Mouse (Mus musculus): ENCODE data around the gene Tef. TPM values are rescaled to one million over a fixed set of nuclear protein-coding genes. Genes with fewer than 3 reads are reported as not detected.

Gene Tef
- polyA plus RNA-seq, 1 experiment from 2014 or later, result 19.2 TPM

DNA sequence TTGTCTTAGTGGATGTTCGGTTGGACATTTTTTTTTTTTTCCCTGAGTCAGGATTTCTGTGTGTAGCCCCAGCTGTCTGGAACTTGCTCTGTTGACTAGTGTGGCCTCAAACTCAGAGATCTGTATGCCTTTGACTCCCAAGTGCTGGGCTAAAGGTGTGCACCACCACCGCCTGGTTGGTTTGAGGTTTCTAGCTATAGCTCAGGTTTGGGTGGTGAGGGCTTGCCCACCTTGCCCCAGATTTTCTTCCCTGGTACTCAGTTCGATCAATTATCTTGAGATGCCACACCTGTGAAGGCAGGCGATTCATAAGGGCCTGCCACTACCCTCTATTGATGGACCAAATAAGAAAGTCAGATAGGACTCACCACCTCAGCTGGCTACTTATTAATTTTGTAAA, 44.9 kb downstream of the Tef start:
- Histone ChIP-seq H3K4me1 (ENCODE audit: control insufficient read depth, insufficient read depth, low read length) (peaks cover 8% of the 10 kb centered on the region; the same call in 1 of the 2 replicates), H3K9ac (ENCODE audit: low read depth, low read length) (no peak overlapping the region), H3K9me3 (ENCODE audit: control insufficient read depth, low read length) (no peaks in the 10 kb centered on the region), H3K4me3 (ENCODE audit: low read length) (no peak overlapping the region), H3K27ac (ENCODE audit: low read depth, low read length) (no peak overlapping the region), H3K4me2 (replicated peaks; ENCODE audit: low read depth, low read length) (no peak overlapping the region), H3K27me3 (ENCODE audit: control insufficient read depth, insufficient read depth, low read length) (no peaks in the 10 kb centered on the region), H3K36me3 (ENCODE audit: control insufficient read depth, insufficient read depth, low read length) (peaks cover 48% of the 10 kb centered on the region)
- 87% methylated on average over 4 of the region's 4 CpGs for WGBS
- no peak for ATAC-seq (ENCODE audit: low FRiP score, low TSS enrichment)

DNA sequence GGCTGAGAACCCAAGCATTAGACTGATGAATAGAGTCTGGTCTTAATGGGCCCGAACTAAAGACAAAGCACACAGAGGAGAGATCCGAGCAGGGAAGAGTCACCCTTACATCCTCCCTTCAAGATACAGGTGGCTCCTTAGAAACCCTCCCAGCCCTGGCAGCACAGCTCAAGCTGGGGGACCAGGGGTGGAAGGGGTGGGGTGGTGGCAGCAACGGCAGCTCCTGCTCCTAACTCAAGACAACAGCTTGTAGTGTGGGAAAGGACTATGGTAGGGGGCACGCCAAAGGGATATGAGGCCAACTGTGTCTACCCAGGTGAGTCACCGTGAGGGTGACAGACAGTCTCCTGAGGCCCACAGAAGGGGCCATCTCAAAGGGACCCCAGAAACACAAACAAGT, 45.6 kb downstream of the Tef start:
- Histone ChIP-seq H3K27me3 (ENCODE audit: control insufficient read depth, insufficient read depth, low read length) (no peaks in the 10 kb centered on the region), H3K9ac (ENCODE audit: low read depth, low read length) (no peak overlapping the region), H3K27ac (ENCODE audit: low read depth, low read length) (no peak overlapping the region), H3K36me3 (ENCODE audit: control insufficient read depth, insufficient read depth, low read length) (peaks cover 55% of the 10 kb centered on the region), H3K4me2 (replicated peaks; ENCODE audit: low read depth, low read length) (no peak overlapping the region), H3K9me3 (ENCODE audit: control insufficient read depth, low read length) (no peaks in the 10 kb centered on the region), H3K4me3 (ENCODE audit: low read length) (no peak overlapping the region), H3K4me1 (ENCODE audit: control insufficient read depth, insufficient read depth, low read length) (peaks cover 8% of the 10 kb centered on the region; the same call in 1 of the 2 replicates)
- no peak for ATAC-seq (ENCODE audit: low FRiP score, low TSS enrichment)
- WGBS, result 87% methylated on average over 5 of the region's 5 CpGs

DNA sequence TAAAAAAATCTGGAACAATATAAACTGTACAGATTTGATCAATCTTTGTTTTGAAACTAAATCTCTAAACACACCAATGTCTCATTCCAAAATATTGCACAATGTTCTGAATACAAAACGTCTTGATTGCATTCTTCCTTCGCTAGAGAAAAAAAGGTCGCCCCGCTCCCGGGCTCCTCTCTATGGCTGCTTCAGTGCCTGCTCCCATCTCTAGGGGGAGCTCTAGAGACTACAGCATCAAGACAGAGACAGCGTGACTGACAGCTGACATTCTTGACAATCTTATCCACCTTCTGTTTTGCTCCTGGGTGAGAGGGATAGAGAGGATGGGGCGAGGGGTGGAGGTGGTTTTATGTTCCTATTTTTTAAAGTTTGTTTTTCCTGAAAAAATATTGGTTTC, 46.1 kb downstream of the Tef start:
- Histone ChIP-seq H3K4me2 (replicated peaks; ENCODE audit: low read depth, low read length) (no peak overlapping the region), H3K4me3 (ENCODE audit: low read length) (no peak overlapping the region), H3K9ac (ENCODE audit: low read depth, low read length) (no peak overlapping the region), H3K36me3 (ENCODE audit: control insufficient read depth, insufficient read depth, low read length) (peaks cover 55% of the 10 kb centered on the region), H3K4me1 (ENCODE audit: control insufficient read depth, insufficient read depth, low read length) (peaks cover 8% of the 10 kb centered on the region; the same call in 1 of the 2 replicates), H3K9me3 (ENCODE audit: control insufficient read depth, low read length) (no peaks in the 10 kb centered on the region), H3K27ac (ENCODE audit: low read depth, low read length) (no peak overlapping the region), H3K27me3 (ENCODE audit: control insufficient read depth, insufficient read depth, low read length) (no peaks in the 10 kb centered on the region)
- no peak for ATAC-seq (ENCODE audit: low FRiP score, low TSS enrichment)
- 54% methylated on average over 7 of the region's 7 CpGs for WGBS

DNA sequence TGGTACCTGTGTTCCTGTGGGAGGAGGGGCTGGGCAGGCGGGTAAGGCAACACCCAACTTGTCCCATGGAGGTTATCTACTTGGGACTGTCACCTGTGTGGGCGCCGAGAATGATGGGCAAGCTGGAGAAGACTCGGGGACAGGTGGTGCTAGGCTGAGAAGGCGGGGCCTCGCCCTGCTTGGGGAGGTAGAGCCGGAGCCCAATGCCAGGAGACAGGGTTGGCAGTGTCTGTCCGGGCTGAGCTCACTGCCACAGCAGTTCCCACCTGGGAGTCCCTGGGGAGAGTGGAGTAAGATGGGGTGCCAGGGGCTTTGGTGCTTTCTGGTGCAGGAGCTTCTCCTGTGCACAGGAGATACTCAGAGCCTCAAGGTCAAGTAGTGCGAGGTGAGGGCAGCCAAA, 46.9 kb downstream of the Tef start:
- ATAC-seq (ENCODE audit: low FRiP score, low TSS enrichment), result no peak
- no peaks in the 10 kb centered on the region for H3K9me3 ChIP-seq (ENCODE audit: control insufficient read depth, low read length)
- no peak overlapping the region for H3K27ac ChIP-seq (ENCODE audit: low read depth, low read length)
- H3K4me1 ChIP-seq (ENCODE audit: control insufficient read depth, insufficient read depth, low read length), result peaks cover 8% of the 10 kb centered on the region; the same call in 1 of the 2 replicates
- 85% methylated on average over 9 of the region's 9 CpGs for whole genome bisulfite sequencing
- no peak overlapping the region for H3K4me3 ChIP-seq (ENCODE audit: low read length)
- H3K36me3 ChIP-seq (ENCODE audit: control insufficient read depth, insufficient read depth, low read length), result peaks cover 55% of the 10 kb centered on the region
- H3K9ac ChIP-seq (ENCODE audit: low read depth, low read length), result no peak overlapping the region
- no peak overlapping the region for H3K4me2 ChIP-seq (replicated peaks; ENCODE audit: low read depth, low read length)
- H3K27me3 ChIP-seq (ENCODE audit: control insufficient read depth, insufficient read depth, low read length), result no peaks in the 10 kb centered on the region

DNA sequence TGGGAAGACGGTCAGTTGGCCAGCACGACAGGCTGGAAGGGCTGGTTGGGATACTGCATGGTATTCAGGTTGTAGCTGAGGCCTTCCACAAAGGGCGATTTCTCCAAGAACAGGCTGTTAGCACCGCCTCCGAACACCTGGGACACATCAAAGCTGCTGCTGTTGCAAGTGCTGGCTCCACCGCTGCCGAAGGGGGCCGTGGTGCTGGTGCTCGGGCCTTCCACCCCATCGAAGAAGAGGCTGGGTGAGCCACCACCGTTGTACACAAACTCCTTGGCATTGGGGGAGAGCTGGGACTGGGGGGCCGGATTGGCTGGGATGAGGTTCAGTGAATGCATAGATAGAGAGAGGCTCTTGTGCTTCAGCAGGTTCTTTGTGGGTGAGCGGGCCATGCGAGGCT, 48.5 kb downstream of the Tef start:
- WGBS, result 80% methylated on average over 14 of the region's 14 CpGs

DNA sequence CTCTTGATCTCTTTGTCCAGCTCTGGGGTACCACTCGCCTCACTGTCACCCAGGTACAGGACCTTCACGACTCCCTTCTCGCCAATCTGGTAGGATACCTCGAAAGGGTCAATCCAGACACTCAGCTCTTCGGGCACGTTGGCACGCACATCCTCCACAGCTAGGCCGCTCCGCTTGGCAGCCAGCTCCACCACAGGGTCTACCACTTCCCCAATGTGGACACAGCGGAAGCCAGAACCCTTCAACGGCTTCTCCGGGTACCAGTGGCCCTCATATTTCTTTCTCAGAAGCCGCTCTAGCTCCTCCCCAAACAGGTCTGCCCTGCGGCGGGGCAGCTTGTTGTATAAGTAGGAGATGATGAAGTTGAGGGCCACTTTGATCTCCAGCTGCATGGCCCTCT, 49.2 kb downstream of the Tef start:
- peaks cover 55% of the 10 kb centered on the region for H3K36me3 ChIP-seq (ENCODE audit: control insufficient read depth, insufficient read depth, low read length)
- no peak overlapping the region for H3K4me3 ChIP-seq (ENCODE audit: low read length)
- H3K9me3 ChIP-seq (ENCODE audit: control insufficient read depth, low read length), result no peaks in the 10 kb centered on the region
- H3K4me1 ChIP-seq (ENCODE audit: control insufficient read depth, insufficient read depth, low read length), result 0 out of 2 replicates have a peak, but pooled peaks cover 6% of the 10 kb centered on the region
- no peak overlapping the region for H3K27ac ChIP-seq (ENCODE audit: low read depth, low read length)
- H3K27me3 ChIP-seq (ENCODE audit: control insufficient read depth, insufficient read depth, low read length), result no peaks in the 10 kb centered on the region
- H3K4me2 ChIP-seq (replicated peaks; ENCODE audit: low read depth, low read length), result no peak overlapping the region
- ATAC-seq (ENCODE audit: low FRiP score, low TSS enrichment), result no peak
- WGBS, result 97% methylated on average over 15 of the region's 15 CpGs
- H3K9ac ChIP-seq (ENCODE audit: low read depth, low read length), result no peak overlapping the region

More for the DNA sequence above, 48.5 kb downstream of the Tef start:
- peaks cover 11% of the 10 kb centered on the region; the same call in 1 of the 2 replicates for H3K4me1 ChIP-seq (ENCODE audit: control insufficient read depth, insufficient read depth, low read length)
- H3K27ac ChIP-seq (ENCODE audit: low read depth, low read length), result no peak overlapping the region
- no peak for ATAC-seq (ENCODE audit: low FRiP score, low TSS enrichment)
- H3K9ac ChIP-seq (ENCODE audit: low read depth, low read length), result no peak overlapping the region
- H3K9me3 ChIP-seq (ENCODE audit: control insufficient read depth, low read length), result no peaks in the 10 kb centered on the region
- H3K4me2 ChIP-seq (replicated peaks; ENCODE audit: low read depth, low read length), result no peak overlapping the region
- no peak overlapping the region for H3K4me3 ChIP-seq (ENCODE audit: low read length)
- no peaks in the 10 kb centered on the region for H3K27me3 ChIP-seq (ENCODE audit: control insufficient read depth, insufficient read depth, low read length)
- H3K36me3 ChIP-seq (ENCODE audit: control insufficient read depth, insufficient read depth, low read length), result peaks cover 55% of the 10 kb centered on the region

DNA sequence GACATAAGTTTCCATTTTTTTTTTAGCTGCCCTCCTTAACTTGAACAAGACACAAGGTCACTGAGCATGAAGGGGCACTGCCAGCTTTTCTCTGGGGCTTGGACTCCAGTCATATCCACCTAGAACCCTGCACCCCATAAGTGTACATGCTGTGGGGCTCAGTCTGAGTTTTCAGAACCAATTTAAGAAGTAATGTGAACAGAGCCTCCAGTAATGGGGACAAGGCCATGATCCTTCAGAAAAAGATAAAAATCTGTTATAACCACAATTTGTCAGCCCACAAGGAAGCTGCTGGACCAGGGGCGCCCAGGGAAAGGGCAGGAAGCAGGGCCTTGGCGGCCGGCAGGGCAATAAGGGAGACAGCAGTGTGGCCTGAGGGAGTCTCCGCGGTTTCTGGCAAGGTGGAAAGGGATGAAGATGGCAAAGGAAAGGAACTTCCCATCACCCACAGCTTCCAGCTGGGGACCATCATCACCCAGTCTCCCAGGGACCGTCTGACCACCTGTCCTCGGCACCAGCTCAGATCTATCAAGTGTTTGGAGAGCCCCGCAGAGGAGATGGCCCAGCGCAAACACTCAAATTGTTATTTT, 50.3 kb downstream of the Tef start:
- Histone ChIP-seq H3K9ac (ENCODE audit: low read depth, low read length) (no peak overlapping the region), H3K36me3 (ENCODE audit: control insufficient read depth, insufficient read depth, low read length) (peaks cover 48% of the 10 kb centered on the region), H3K4me1 (ENCODE audit: control insufficient read depth, insufficient read depth, low read length) (0 out of 2 replicates have a peak, but pooled peaks cover 6% of the 10 kb centered on the region), H3K27me3 (ENCODE audit: control insufficient read depth, insufficient read depth, low read length) (no peaks in the 10 kb centered on the region), H3K27ac (ENCODE audit: low read depth, low read length) (no peak overlapping the region), H3K9me3 (ENCODE audit: control insufficient read depth, low read length) (no peaks in the 10 kb centered on the region), H3K4me3 (ENCODE audit: low read length) (no peak overlapping the region), H3K4me2 (replicated peaks; ENCODE audit: low read depth, low read length) (no peak overlapping the region)
- 89% methylated on average over 9 of the region's 9 CpGs for WGBS
- ATAC-seq (ENCODE audit: low FRiP score, low TSS enrichment), result no peak

DNA sequence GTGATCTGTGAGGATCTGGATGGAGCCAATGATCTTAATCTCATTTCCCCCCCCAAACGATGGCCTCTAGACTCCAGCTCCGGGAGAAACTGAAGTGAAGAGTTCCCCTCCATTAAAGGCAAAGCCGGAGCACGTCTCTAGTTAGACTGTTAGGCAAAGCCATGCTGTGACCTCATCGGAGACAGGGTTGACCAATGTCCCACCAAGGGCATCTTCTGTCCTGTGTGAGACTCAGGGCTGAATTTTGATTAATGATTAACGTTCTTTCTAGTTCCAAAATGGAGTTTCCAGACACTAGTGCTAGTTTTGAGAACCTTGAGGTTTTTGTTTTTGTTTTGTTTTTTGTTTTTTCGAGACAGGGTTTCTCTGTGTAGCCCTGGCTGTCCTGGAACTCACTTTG, 50.9 kb downstream of the Tef start:
- Histone ChIP-seq H3K27me3 (ENCODE audit: control insufficient read depth, insufficient read depth, low read length) (no peaks in the 10 kb centered on the region), H3K4me2 (replicated peaks; ENCODE audit: low read depth, low read length) (no peak overlapping the region), H3K9ac (ENCODE audit: low read depth, low read length) (no peak overlapping the region), H3K27ac (ENCODE audit: low read depth, low read length) (no peak overlapping the region), H3K36me3 (ENCODE audit: control insufficient read depth, insufficient read depth, low read length) (peaks cover 42% of the 10 kb centered on the region), H3K4me3 (ENCODE audit: low read length) (no peak overlapping the region), H3K9me3 (ENCODE audit: control insufficient read depth, low read length) (no peaks in the 10 kb centered on the region), H3K4me1 (ENCODE audit: control insufficient read depth, insufficient read depth, low read length) (0 out of 2 replicates have a peak, but pooled peaks cover 6% of the 10 kb centered on the region)
- ATAC-seq (ENCODE audit: low FRiP score, low TSS enrichment), result no peak
- 81% methylated on average over 7 of the region's 7 CpGs for WGBS

DNA sequence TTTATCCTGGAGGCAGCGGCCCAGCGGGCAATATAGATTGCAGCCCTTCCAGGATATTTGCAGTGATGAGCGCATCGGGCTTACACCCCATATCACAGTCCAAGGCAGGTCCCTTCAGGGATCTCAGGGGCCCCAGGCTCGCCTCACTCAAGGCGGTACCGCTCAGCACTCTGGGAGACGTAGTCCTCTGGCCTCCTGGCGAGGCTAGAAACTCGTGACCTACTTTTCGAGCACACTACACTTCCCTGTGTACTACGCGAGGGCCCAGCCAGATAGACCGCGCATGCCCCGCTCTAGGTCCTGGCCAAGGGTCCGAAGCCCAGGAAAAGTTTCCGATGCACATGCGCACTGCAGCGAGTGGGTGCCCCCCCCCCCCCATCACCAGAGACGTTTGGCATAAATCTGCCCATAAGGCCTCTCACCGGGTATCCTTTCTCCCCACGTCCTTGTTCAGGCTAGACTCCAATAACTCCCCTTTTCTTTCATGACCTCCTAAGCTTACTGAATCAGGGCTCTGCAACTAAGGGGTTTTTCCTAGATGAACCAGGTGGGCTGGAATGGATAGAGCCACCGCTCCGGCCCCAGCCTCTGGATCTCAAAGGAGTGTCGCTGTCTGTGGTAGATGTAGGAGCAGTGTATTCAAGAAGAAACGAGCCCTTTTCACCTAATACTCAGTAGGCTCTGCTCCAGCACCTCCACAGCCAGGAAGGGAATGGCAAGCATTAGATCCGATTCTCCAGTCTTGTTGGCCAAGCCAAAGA, 54.0 kb downstream of the Tef start:
- peak overlapping the region; percentile 91 for H3K4me2 ChIP-seq (replicated peaks; ENCODE audit: low read depth, low read length)
- ATAC-seq (ENCODE audit: low FRiP score, low TSS enrichment), result peak; percentile 87
- peak overlapping the region; percentile 91 for H3K9ac ChIP-seq (ENCODE audit: low read depth, low read length)
- peaks cover 16% of the 10 kb centered on the region for H3K36me3 ChIP-seq (ENCODE audit: control insufficient read depth, insufficient read depth, low read length)
- WGBS, result under 1% methylated on average over 28 of the region's 28 CpGs
- H3K27me3 ChIP-seq (ENCODE audit: control insufficient read depth, insufficient read depth, low read length), result no peaks in the 10 kb centered on the region
- H3K27ac ChIP-seq (ENCODE audit: low read depth, low read length), result peak overlapping the region; percentile 71; the same call in 1 of the 2 replicates
- peak overlapping the region; percentile 92 for H3K4me3 ChIP-seq (ENCODE audit: low read length)
- 0 out of 2 replicates have a peak, but pooled peaks cover 6% of the 10 kb centered on the region for H3K4me1 ChIP-seq (ENCODE audit: control insufficient read depth, insufficient read depth, low read length)
- no peaks in the 10 kb centered on the region for H3K9me3 ChIP-seq (ENCODE audit: control insufficient read depth, low read length)

All from kidney, embryonic 14.5 days (tissue).